Comparison of ENCODE assay signal across 10 mouse cellular contexts in genomic region chr17:87298944-87299343, GRCm38 (mm10). TPM values are rescaled to one million over a fixed set of nuclear protein-coding genes. Genes with fewer than 3 reads are reported as not detected.
A peak's percentile ranks its signal among the peaks of the same experiment; 100 is the strongest.
DNase-seq lines count a peak whose midpoint lies in the region; ATAC-seq lines count a peak whose summit lies in the region.
"Had no signal": no experiment of that assay in that cellular context is flagged by ENCODE, and none has a peak within 500 bp of the region (broad histone marks: within the 10 kb centered on the region; RNA-seq: fewer than 3 reads in every experiment).

No protein-coding gene starts in this region.

- ATAC-seq in inflammation-experienced regulatory T-cells, adult 6 months = peak; percentile 96
- peak; percentile 54 for ATAC-seq in megakaryocyte progenitor cell, adult 5-6 weeks (replicated peaks; ENCODE audit: poor library complexity)
- no peak for ATAC-seq in midbrain, embryonic 14.5 days (ENCODE audit: low FRiP score, low TSS enrichment)
- ATAC-seq in hindbrain, embryonic 16.5 days = no peak

- no peak overlapping the region for H3K9ac ChIP-seq in midbrain, embryonic 14.5 days (replicated peaks; ENCODE audit: low read length)
- no peak overlapping the region for H3K9ac ChIP-seq in hindbrain, embryonic 16.5 days (ENCODE audit: low read depth, low read length)
- H3K9ac ChIP-seq: embryonic facial prominence, embryonic 12.5 days had no signal

- no peak overlapping the region for H3K4me3 ChIP-seq in midbrain, embryonic 14.5 days (replicated peaks; ENCODE audit: low read depth, low read length)
- no peak overlapping the region for H3K4me3 ChIP-seq in hindbrain, embryonic 16.5 days (ENCODE audit: low read length)
- H3K4me3 ChIP-seq: embryonic facial prominence, embryonic 12.5 days; megakaryocyte, embryonic 14.5 days had no signal

- 84% methylated on average over 6 of the region's 6 CpGs for WGBS in midbrain, embryonic 14.5 days
- 85% methylated on average over 6 of the region's 6 CpGs for WGBS in hindbrain, embryonic 16.5 days

- no peaks in the 10 kb centered on the region for H3K36me3 ChIP-seq in midbrain, embryonic 14.5 days (ENCODE audit: control insufficient read depth, insufficient read depth, low read length)
- H3K36me3 ChIP-seq in hindbrain, embryonic 16.5 days (ENCODE audit: control insufficient read depth, insufficient read depth, low read length) = no peaks in the 10 kb centered on the region
- H3K36me3 ChIP-seq: embryonic facial prominence, embryonic 12.5 days had no signal

- peak; percentile 61 for DNase-seq in adrenal gland, postnatal 14 days
- no peak for DNase-seq in adrenal gland, postnatal 25 days
- DNase-seq in A20 (ENCODE audit: low read depth, low spot score) = peak; percentile 50
- DNase-seq in midbrain, embryonic 14.5 days = no peak
- DNase-seq in cerebellum, postnatal 36 days = no peak

- no peaks in the 10 kb centered on the region for H3K9me3 ChIP-seq in midbrain, embryonic 14.5 days (ENCODE audit: control insufficient read depth, low read length)
- no peaks in the 10 kb centered on the region for H3K9me3 ChIP-seq in hindbrain, embryonic 16.5 days (ENCODE audit: control insufficient read depth, low read length)
- H3K9me3 ChIP-seq: embryonic facial prominence, embryonic 12.5 days had no signal

- H3K27ac ChIP-seq in midbrain, embryonic 14.5 days (replicated peaks; ENCODE audit: low read depth, low read length) = no peak overlapping the region
- H3K27ac ChIP-seq in hindbrain, embryonic 16.5 days (ENCODE audit: low read depth, low read length) = no peak overlapping the region
- H3K27ac ChIP-seq: embryonic facial prominence, embryonic 12.5 days had no signal

- no peaks in the 10 kb centered on the region for H3K4me1 ChIP-seq in midbrain, embryonic 14.5 days (ENCODE audit: control insufficient read depth, insufficient read depth, low read length)
- H3K4me1 ChIP-seq in hindbrain, embryonic 16.5 days (ENCODE audit: control insufficient read depth, insufficient read depth, low read depth, low read length) = no peaks in the 10 kb centered on the region

- no peak overlapping the region for H3K4me2 ChIP-seq in midbrain, embryonic 14.5 days (ENCODE audit: low read length)
- no peak overlapping the region for H3K4me2 ChIP-seq in hindbrain, embryonic 16.5 days (ENCODE audit: low read length)
- H3K4me2 ChIP-seq: embryonic facial prominence, embryonic 12.5 days had no signal

- H3K27me3 ChIP-seq in midbrain, embryonic 14.5 days (ENCODE audit: control insufficient read depth, insufficient read depth, low read length) = no peaks in the 10 kb centered on the region
- no peaks in the 10 kb centered on the region for H3K27me3 ChIP-seq in hindbrain, embryonic 16.5 days (replicated peaks; ENCODE audit: control insufficient read depth, insufficient read depth, low read length)
- H3K27me3 ChIP-seq: embryonic facial prominence, embryonic 12.5 days; megakaryocyte, embryonic 14.5 days had no signal

RNA-seq across cellular contexts. Expression of gene Ttc7, which starts 16.3 kb away (rescaled TPM):
- total RNA-seq in adrenal gland, postnatal 14 days (2021) = 13.2 TPM in 2 replicates
- 7.8 and 12.3 TPM in 2 replicates for total RNA-seq in adrenal gland, postnatal 25 days (2021)
- 10 to 100 TPM; 16.9 to 22.6 (median 20.6) TPM for polyA plus RNA-seq in inflammation-experienced regulatory T-cells, adult 6 months (2017; shearing (Covaris generic))
- total RNA-seq in megakaryocyte progenitor cell, adult 5-6 weeks (2015) = 47.8 and 54.7 TPM in 2 replicates
- 53.2 and 58.5 TPM in 2 replicates for total RNA-seq in megakaryocyte progenitor cell, adult 5-6 weeks (2017)
- polyA plus RNA-seq in midbrain, embryonic 14.5 days (2014; fragmentation: Nextera tagmentation; extraction: Ambion mirVana) = 3.6 and 5.0 TPM in 2 replicates
- polyA plus RNA-seq in hindbrain, embryonic 16.5 days (2015; fragmentation: Nextera tagmentation; extraction: Ambion mirVana) = 6.1 and 6.6 TPM in 2 replicates

RNA-seq across cellular contexts. Expression of gene Mcfd2, which starts 33.2 kb away (rescaled TPM):
- total RNA-seq in adrenal gland, postnatal 14 days (2021) = 167 and 183 TPM in 2 replicates
- total RNA-seq in adrenal gland, postnatal 25 days (2021) = 264 and 267 TPM in 2 replicates
- polyA plus RNA-seq in inflammation-experienced regulatory T-cells, adult 6 months (2017; shearing (Covaris generic)) = 10 to 100 TPM; 20.8 to 40.7 (median 37.4) TPM
- 41.7 and 41.8 TPM in 2 replicates for total RNA-seq in megakaryocyte progenitor cell, adult 5-6 weeks (2015)
- 111 and 130 TPM in 2 replicates for total RNA-seq in megakaryocyte progenitor cell, adult 5-6 weeks (2017)
- 43.1 and 48.1 TPM in 2 replicates for polyA plus RNA-seq in midbrain, embryonic 14.5 days (2014; fragmentation: Nextera tagmentation; extraction: Ambion mirVana)
- 48.1 and 49.0 TPM in 2 replicates for polyA plus RNA-seq in hindbrain, embryonic 16.5 days (2015; fragmentation: Nextera tagmentation; extraction: Ambion mirVana)

Comparison
In these comparisons a context has a peak if more than half of its experiments do, and no peak if none do; other contexts are left out.
1. DNase-seq: peak in adrenal gland, postnatal 14 days (single experiment) and A20 (single experiment); none in adrenal gland, postnatal 25 days (single experiment), midbrain, embryonic 14.5 days (single experiment) and cerebellum, postnatal 36 days (0 of 2).
2. ATAC-seq: peak in inflammation-experienced regulatory T-cells, adult 6 months (single experiment) and megakaryocyte progenitor cell, adult 5-6 weeks (single experiment); none in midbrain, embryonic 14.5 days (single experiment) and hindbrain, embryonic 16.5 days (single experiment).